Mouse (Mus musculus): ENCODE measurements around the gene Zfhx2.
A peak's percentile ranks its signal among the peaks of the same experiment; 100 is the strongest.

Gene Zfhx2

DNA sequence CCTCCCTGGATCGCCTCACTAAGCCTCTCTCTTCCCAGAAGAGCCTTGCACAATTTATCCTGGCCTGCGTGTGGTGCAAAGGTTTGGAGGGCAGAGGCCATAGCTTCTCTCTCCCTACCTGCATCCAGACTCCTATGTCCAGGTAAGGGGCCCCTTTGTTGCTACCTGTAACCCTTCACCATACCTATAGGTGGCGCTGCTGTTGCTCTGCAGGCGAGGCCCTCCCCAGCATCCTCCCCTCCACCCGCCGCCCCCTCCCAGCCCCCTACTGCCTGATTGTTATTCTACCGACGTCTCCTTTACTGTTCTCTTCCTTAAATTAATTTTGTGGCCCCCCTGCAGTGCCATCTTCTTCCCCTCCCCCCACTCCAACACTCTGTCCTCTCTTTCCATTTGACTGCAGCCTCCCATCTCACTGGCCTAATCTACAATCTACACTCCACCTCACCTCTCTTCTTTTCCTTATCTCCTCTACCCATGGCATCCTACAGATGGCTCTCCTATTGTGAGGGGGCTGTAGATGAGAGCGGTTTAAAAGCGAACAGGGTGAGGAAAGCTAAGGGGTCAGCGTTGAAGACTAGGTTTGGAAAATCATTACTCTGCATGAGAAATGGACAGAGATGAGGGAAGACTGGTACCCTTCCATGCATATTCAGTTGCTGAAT, 63.0 kb downstream of the Zfhx2 start:
- DNase-seq, result no peak

DNA sequence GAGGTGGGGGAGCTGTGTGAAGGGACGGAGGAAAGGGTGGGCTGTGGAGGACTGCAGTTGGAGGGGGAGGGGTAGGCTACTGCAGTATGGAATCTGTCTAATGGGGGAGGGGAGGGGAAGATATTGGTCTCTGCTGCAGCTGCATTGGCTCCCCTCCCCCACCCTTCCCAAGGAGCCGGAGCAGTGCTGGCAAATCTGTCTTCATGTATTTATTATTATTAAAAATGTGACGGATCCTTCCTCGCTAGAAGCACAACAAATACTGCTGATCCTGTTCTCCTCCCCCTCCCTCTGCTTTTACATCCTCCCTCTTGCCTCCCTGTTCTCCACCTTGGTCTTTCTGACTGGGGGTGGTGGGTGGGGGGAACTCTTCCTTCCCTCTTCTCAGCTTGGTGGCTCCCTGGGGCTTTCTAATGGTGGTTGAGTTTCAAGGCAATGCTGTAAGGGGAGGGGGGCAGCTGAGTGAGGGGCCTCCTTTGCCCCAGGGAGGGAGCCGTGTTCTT, 63.7 kb downstream of the Zfhx2 start:
- no peak for DNase-seq

DNA sequence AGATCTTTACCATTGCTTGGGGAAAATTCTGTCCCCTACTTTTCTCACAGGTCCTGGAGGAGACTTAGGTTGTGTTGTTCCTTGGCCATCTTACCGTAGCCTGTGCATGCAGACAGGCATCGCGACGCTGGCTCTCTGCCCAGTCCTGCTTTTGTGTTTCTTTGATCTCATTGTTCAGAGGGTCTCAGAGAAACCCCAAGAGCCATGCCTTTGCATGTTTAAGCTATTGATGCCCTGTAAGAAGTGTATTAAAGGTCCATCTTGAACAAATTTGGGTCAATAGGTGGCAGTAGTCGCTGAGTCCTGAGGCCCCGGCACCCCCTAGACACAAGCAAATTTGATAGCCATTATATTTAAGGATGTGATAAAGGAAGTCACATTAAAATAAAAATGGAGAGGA, 64.5 kb downstream of the Zfhx2 start:
- DNase-seq, result no peak

GRCm38 (mm10) chr14:55027251-55027650, 64.9 kb downstream of the Zfhx2 start:
- no peak for DNase-seq

DNA sequence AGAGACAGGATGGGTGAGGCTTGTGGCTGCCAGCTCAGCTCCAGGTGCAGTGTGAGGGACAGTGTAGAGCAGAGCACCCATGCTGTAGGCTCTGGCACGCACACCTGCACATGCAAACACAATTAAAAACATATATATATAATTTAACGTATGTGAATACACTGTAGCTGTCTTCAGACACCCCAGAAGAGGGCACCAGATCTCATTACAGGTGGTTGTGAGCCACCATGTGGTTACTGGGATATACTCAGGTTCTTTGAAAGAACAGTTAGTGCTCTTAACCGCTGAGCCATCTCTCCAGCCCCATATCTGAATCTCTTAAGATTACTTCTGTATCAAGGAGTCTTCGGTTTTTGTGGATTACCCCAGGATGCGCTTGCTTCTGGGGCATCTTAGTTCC, 66.6 kb downstream of the Zfhx2 start:
- DNase-seq, result no peak

GRCm38 (mm10) chr14:55024236-55024635, 67.9 kb downstream of the Zfhx2 start:
- DNase-seq, result peak; percentile 45 to 70

DNA sequence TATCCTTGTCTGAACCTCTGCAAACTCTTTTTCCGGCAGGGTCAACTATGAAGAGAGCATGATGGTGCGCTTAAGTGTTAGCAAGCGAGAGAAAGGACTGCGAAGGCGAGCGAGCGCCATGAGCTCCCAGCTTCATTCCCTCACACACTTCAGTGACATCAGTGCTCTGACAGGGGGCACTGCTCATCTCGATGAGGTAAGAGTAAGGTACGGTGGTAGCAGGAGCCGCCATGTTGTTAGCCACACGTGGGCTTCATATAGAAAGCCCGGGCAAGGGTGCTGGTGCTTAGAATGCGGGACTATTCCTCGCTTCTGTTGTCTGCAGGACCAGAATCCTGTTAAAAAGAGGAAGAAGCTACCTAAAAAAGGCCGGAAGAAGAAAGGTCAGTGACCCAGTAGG, 69.1 kb downstream of the Zfhx2 start:
- no peak for DNase-seq

DNA sequence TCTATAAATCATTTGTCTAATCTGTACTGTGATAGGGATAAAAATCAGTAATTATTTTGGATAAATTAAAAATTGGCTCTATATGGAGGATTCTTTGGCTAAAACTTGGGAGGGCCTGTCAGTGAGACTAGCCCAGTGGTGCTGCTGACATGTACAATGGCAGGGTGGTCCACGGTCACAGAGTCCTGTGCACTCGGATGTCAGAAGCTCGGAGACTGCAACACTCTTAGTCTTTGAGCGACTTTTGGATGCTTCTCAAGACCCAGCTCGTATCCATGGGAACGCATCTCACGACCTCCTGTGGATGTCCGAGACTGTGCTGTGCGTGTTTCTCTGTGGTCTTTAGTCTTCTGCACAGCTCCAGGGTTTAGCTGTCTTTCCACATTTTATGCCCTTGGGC, 71.7 kb downstream of the Zfhx2 start:
- no peak for DNase-seq

DNA sequence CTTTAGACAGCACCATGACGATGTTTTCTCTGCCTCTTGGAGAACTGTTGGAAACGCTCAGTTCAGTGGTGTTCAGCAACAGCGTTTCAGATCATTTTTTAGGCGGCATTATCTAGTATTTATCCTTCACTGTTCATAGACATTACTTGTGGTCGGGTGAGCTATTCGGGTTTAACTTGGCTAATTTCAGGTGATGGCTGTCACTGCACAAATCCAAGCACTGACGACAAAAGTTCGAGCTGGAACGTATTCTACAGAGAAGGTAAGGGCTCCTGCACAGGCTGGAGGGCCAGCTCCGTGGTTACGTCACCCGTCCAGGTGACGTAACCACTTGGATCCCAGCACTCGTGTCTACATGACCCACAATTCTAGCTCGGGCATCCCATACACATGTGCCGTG, 75.2 kb downstream of the Zfhx2 start:
- no peak for DNase-seq

DNA sequence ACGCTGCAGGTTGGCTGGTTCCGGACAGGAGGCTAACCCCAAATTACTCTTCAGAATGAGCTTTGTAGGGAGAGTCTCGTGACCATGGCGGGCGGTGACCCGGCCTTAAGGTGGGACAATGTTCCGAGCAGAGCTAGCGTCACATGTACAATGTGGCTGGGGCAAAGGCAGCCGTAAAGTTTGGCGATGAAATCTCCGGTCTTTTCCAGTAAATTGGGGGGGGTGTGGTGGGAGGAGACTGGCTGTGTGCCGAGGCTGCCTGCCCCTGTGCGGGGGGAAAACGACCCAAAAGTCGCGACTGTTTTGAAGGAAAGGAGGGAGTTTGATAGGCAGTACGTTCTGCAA, 76.4 kb downstream of the Zfhx2 start:
- no peak for DNase-seq

DNA sequence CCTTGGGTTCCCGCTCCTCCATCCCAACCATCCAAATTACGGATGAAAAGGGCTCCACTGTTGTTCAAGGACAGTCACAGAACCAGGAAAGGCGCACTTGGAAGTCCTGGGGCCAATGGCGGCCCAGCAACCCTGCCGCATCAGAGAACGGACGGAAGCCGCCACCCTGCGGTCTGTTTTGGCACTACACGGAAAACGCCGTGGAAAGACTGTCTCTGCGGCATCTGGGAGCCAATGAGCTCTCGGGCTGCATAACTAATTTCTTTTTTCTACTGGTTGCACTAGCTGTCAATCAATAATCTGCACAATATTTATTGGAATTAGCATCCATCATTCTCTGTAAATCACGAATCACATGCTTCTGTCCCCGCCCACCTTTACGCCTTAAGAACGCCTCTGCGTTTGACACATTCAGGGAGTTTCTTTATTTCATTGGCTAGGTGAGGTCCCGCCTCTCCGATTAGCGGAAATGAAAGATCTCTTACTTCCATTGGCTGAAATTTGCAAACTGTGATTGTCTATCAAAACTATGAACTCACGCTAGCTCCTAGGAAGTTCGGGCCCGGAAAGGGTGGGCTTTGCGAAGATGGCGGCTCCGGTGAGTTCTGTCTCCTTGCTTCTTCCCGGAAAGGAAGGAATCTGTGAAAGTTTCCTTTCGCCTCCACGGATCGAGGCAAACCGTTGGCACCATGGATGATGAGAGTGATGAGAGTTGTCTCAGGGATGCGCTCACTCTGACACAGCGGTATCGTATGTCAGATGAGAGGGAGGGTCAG, 76.9 kb downstream of the Zfhx2 start, which contains the start of gene Ngdn:
Gene Ngdn, plus strand, starts transcription at position 464 of the 776 bp plus-strand sequence.
- peak; percentile 98 to 99 for DNase-seq

GRCm38 (mm10) chr14:55014591-55014990, 77.5 kb downstream of the Zfhx2 start:
- DNase-seq, result no peak

- no peak for DNase-seq
These were observed 81.0 kb downstream of the Zfhx2 start for GRCm38 (mm10) chr14:55011116-55011515.
